Mouse (Mus musculus) heart, postnatal 10 days (tissue): Measurements from ENCODE around the gene Hfe. TPM values are rescaled to one million over a fixed set of nuclear protein-coding genes. Genes with fewer than 3 reads are reported as not detected.

Experiments
- DNase-seq, 2 experiments: peaks; one replicate each; pipeline ENCODE4 v3.0.0; 2021
- intact Hi-C: fragments of 180-260 bp; cut with DNase I; formaldehyde crosslinking; loops from one replicate; pipeline ENCODE4 v1.15.1; 2025
- total RNA-seq, 2 experiments: library from RNA; stranded (reverse); gene quantifications; 2 replicates each; pipeline ENCODE4 v1.2.3; 2021

The Hfe gene
- total RNA-seq, 2 experiments from 2014 or later, result 26.7 to 32.4 TPM

GRCm38 (mm10) chr13:23745381-23746161, 34.9 kb upstream of the Hfe start, which contains the start of gene Hist1h3c:
Gene Hist1h3c (minus strand): TSS chr13:23745602.
- intact Hi-C loops, result loop anchor here (5.0 to 10.0 kb wide), 3 partner anchors 211 to 1921 kb away; partner anchors contain the start of genes Hist1h2af, Hist1h2ag, Hist1h2bj and Hist1h3g
- peak; percentile 90 to 92 for DNase-seq

- intact Hi-C loops, result loop anchor here (5.0 to 10.0 kb wide), 4 partner anchors 162 to 1920 kb away; partner anchors contain the start of genes Hist1h2af, Hist1h2ag, Hist1h2bj and Hist1h3g
- DNase-seq, result no peak
These were observed 34.0 kb upstream of the Hfe start for GRCm38 (mm10) chr13:23744421-23745380.

GRCm38 (mm10) chr13:23743963-23744362, 33.3 kb upstream of the Hfe start:
- DNase-seq, result no peak
- intact Hi-C loops, result loop anchor here (5.0 to 10.0 kb wide), 3 partner anchors 162 to 1919 kb away; partner anchors contain the start of genes Hist1h2af, Hist1h3g, Hist1h4d and Hist1h4h

GRCm38 (mm10) chr13:23743215-23743614, 32.6 kb upstream of the Hfe start:
- intact Hi-C loops, result loop anchor here (5.0 to 10.0 kb wide), 3 partner anchors 161 to 1918 kb away; partner anchors contain the start of genes Hist1h2af, Hist1h3g, Hist1h4d and Hist1h4h
- DNase-seq, result no peak

- intact Hi-C loops, result loop anchor here (5.0 to 10.0 kb wide), 3 partner anchors 160 to 1917 kb away; partner anchors contain the start of genes Hist1h2af, Hist1h3g, Hist1h4d and Hist1h4h
- no peak for DNase-seq
These were observed 31.4 kb upstream of the Hfe start for GRCm38 (mm10) chr13:23742007-23742406.

GRCm38 (mm10) chr13:23740910-23741309, 30.3 kb upstream of the Hfe start:
- no peak for DNase-seq
- intact Hi-C loops, result loop anchor here (5.0 to 10.0 kb wide), 3 partner anchors 159 to 1916 kb away; partner anchors contain the start of genes Hist1h2af, Hist1h3g, Hist1h4d and Hist1h4h

GRCm38 (mm10) chr13:23740256-23740840, 29.7 kb upstream of the Hfe start:
- intact Hi-C loops, result loop anchor here (5.0 to 10.0 kb wide), 3 partner anchors 158 to 1916 kb away; partner anchors contain the start of genes Hist1h2af, Hist1h3g, Hist1h4d and Hist1h4h
- DNase-seq, result no peak

GRCm38 (mm10) chr13:23739922-23740252, 29.2 kb upstream of the Hfe start:
- DNase-seq, result no peak
- intact Hi-C loops, result loop anchor here (5.0 to 10.0 kb wide), 6 partner anchors 55 to 1915 kb away; partner anchors contain the start of genes Hist1h1e, Hist1h2ac, Hist1h2af and Hist1h2bc

GRCm38 (mm10) chr13:23739069-23739921, 28.6 kb upstream of the Hfe start:
- intact Hi-C loops, result loop anchor here (5.0 to 10.0 kb wide), 3 partner anchors 54 to 307 kb away; partner anchors contain the start of genes Hist1h1e, Hist1h2ac, Hist1h2bc and Hist1h2be

GRCm38 (mm10) chr13:23738677-23739068, 28.0 kb upstream of the Hfe start, which contains the start of gene Hist1h1c:
Gene Hist1h1c (plus strand): TSS chr13:23738808.
- DNase-seq, result peak; percentile 94 to 96
- intact Hi-C loops, result loop anchor here (5.0 to 10.0 kb wide), 3 partner anchors 54 to 306 kb away; partner anchors contain the start of genes Hist1h1e, Hist1h2ac, Hist1h2bc and Hist1h2be

More at GRCm38 (mm10) chr13:23739069-23739921, 28.6 kb upstream of the Hfe start:
- peak; percentile 94 to 97 for DNase-seq

GRCm38 (mm10) chr13:23738041-23738440, 27.4 kb upstream of the Hfe start:
- intact Hi-C loops, result loop anchor here (5.0 to 10.0 kb wide), 3 partner anchors 53 to 306 kb away; partner anchors contain the start of genes Hist1h1e, Hist1h2ac, Hist1h2bc and Hist1h2be

GRCm38 (mm10) chr13:23737091-23737490, 26.4 kb upstream of the Hfe start:
- DNase-seq, result no peak
- intact Hi-C loops, result loop anchor here (5.0 to 10.0 kb wide), 3 partner anchors 52 to 305 kb away; partner anchors contain the start of genes Hist1h1e, Hist1h2ac, Hist1h2bc and Hist1h2be

More at GRCm38 (mm10) chr13:23738041-23738440, 27.4 kb upstream of the Hfe start:
- peak in 1 of 2 experiments; percentile 49 for DNase-seq

- DNase-seq, result peak in 1 of 2 experiments; percentile 57
- intact Hi-C loops, result loop anchor here (1.0 to 10.0 kb wide), 2 partner anchors 31 to 47 kb away; partner anchors contain the start of genes Hist1h2ac and Hist1h2bc
These were observed 21.6 kb upstream of the Hfe start for GRCm38 (mm10) chr13:23732156-23732804.

GRCm38 (mm10) chr13:23730479-23730878, 19.8 kb upstream of the Hfe start:
- intact Hi-C loops, result loop anchor here (10.0 kb wide), 1 partner anchor 46 kb away; the partner anchor contains the start of genes Hist1h2ac and Hist1h2bc
- DNase-seq, result peak; percentile 41

GRCm38 (mm10) chr13:23729706-23730105, 19.1 kb upstream of the Hfe start:
- intact Hi-C loops, result loop anchor here (10.0 kb wide), 1 partner anchor 45 kb away; the partner anchor contains the start of genes Hist1h2ac and Hist1h2bc
- DNase-seq, result no peak

- intact Hi-C loops, result no loop called here
- DNase-seq, result no peak
These were observed 18.5 kb upstream of the Hfe start for GRCm38 (mm10) chr13:23729192-23729525.

- DNase-seq, result no peak
- intact Hi-C loops, result no loop called here
These were observed 18.0 kb upstream of the Hfe start for GRCm38 (mm10) chr13:23728472-23729191.
